Mouse (Mus musculus) c-Kit-positive CD71-negative TER-119-negative erythroid progenitor cells, embryonic 14.5 days (primary cell): ENCODE measurements around the gene Evi2.

Source experiments
- DNase-seq: peaks from one replicate; pipeline ENCODE4 v3.0.0-alpha.2; 2013; ENCODE audit warnings: low read depth

Evi2 gene

DNA sequence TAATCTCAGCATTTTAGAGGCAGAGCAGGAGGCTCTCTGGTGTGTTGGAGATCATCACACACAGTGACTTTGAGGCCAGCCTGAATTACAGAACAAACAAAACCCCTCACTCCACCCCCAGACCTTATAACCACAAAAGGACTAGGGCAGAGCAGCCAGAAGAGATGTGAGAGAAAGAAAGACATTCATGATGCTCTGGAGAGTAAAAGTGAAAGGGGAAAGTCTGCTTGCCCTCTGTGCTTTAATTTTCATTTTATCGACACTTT, 6.1 kb downstream of the Evi2 start:
- no peak for DNase-seq

DNA sequence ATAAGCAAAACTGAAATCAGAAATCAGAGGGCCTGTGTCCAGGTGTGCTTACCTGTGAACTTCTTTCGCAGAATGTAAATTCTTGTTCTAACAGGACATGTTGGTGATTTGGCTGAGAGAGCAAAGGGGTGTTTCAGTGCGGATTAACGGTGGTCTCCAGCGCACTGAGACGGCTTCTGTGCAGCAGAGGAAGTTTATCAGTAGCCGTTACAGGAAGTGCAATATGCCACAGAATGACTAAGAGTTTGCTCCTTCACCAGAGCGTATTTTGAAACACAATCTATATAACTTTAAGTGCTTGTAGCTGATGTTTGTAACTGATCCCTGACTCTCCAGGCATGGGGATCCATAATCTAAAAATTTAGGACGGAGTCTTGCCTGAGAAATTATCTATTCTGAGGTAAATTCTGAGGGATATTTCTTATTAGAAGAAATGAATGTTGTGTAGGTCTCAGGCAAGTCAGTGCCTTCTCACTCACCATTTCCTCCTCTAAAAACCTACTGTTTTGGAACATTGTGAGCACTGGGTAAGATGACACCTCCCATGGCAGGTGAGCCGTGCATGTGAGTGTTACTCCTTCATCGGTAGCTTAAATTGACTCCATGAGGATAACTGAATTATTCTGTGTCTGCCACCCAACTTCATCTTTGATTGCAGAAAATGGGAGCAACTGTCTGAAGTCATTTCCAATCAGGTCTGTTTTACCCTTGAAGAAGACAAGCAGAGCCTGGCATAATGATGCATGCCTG, 6.7 kb downstream of the Evi2 start, which contains the start of gene Evi2b:
Gene Evi2b, minus strand, starts transcription at position 203 of the 750 bp plus-strand sequence.
- DNase-seq: peak; percentile 54

DNA sequence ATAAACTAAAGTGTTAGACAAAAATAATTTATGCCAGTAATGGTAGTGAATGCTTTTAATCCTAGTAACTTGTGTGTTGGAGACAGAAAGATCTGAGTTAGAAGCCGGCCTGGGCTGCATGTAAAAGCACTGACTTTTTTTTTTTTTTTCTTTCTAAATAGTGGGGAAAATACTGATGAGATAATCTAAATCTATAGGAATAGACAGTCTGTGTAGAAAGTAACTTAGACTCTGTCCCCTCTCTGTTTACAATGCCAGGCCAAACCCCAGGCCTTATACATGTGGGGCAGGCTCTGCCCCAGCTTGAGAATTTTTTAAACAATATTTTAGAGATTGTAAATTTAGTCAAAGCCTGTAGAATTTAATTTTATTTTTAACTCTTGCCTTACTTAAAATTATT, 7.4 kb downstream of the Evi2 start:
- no peak for DNase-seq

DNA sequence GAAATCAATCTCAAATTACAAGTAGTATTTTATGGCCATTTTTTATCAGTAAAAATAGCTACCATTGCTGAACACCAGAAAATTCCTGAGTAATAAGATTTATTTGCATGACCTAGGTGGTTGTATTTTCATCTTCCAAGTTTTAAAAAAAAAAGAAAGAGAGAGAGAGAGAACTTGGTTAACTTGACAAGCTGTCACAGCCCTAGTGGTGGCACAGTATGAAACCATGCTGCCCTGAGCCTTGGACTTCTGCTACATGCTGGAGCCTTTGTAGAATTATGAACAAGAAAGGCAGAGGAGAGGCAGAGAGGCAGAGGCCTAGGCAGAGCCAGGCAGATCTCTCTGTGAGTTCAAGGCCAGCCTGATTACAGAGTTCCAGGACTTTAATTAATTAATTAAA, 8.5 kb downstream of the Evi2 start:
- DNase-seq: no peak

DNA sequence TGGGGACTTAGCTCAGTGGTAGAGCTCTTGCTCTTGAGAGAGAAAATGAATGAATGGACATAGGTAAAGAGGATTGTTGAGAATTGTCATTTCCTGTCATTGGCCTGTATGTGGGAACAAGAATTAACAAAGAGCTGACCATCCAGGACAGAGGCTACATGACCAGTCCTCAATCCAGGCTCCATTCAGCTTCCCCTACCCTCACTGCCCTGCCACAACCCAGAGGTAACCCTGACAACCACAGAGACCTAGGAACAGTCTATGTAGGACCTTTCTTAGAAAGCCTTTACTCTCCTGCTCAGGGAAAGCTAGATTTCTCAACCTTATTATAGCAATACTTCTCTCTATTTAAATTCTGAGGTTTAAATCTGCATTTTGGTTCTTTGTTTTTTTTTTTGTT, 9.6 kb downstream of the Evi2 start:
- no peak for DNase-seq

DNA sequence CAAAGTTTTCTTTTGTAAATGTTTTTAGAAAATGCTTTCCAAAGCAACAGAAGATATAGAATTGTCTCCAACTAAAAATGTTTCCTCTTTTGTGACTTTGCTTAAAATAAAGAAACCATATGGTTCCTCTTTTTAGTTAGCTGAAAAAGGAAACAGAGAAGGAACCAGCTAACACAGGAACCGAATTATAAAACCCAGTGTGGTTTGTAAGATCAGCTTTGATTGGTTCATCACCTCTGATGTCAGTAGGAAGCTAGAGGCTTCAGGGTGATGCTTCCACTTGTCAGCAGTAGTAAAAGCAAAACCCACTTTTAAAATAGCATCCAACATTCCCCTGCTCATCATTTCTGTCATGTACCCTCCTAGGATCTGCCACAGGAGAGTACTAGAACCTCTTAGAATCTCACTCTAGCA, 10.5 kb downstream of the Evi2 start:
- DNase-seq: peak; percentile 63

DNA sequence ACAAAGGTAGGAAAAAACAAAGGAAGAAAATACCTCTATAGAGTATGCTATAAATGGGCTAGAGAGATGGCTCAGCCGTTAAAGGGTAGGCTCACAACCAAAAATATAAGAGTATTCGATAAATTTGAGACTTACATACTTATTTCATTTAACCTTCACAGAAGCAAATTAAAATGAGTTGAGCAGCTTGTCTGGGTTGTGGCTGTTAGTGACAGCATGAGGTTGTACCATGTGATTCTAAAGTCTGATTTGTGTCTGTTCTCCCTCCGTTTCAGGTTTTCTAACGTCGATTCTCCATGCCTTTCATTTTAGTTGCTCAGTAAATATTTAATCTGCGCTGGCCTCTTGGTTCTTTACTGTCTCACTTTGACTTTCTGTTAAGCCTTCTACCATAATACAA, 11.1 kb downstream of the Evi2 start:
- no peak for DNase-seq

DNA sequence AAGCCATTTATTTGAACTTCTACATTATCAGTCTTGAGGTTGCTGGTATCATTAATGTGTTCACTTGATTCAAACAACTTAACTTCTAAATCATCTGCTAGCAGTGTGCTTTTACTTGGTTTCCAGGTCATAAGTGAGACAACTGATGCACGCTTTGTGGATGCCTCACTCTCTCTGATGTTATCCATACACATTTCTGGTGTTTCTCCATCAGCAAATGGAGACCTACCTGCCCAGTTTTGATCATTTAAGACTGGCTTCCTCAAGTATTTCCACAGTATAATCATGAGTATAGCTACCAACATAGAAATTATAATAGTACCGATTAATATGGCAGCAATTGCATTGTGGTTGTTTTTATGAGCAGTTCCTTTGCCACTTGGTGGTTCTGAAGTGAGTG, 14.6 kb downstream of the Evi2 start:
- DNase-seq: no peak

DNA sequence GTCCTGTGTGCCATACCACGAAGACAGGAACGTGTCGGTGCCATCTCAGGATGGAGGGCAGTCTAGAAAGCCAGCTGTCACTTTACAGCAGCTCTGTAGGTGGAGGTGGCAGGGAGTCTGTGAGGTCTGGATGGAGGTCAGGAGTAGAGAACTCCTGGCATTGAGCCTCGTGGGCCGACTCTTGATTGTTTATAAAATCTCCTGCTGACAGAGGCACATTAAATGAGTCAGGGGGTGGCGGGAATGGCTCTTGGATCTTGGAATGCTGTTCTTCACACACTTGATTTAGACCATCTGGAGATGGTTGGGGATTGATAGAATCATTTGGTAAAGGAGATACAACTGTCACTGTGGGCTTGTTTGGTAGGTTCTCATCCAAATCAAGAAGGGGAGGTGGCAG, 15.1 kb downstream of the Evi2 start:
- DNase-seq: no peak

DNA sequence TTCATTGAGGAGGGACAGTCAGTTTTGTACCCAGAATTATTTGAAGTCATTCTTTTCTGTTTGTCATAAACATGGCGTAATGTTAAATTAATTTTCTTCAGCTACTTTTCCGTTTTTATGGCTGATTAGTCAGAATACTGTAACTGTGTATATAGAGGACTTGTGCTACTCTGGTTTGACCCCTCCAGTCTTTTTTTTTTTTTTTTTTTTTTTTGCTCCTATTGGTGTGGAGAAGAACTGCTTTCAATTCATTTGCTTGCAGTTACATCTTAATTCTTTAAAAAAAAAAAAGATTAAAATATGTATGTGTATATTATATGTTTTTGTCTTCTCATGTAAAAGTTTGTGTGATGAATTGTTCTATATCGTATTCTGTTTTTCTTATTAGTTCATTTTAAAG, 18.4 kb downstream of the Evi2 start:
- no peak for DNase-seq

DNA sequence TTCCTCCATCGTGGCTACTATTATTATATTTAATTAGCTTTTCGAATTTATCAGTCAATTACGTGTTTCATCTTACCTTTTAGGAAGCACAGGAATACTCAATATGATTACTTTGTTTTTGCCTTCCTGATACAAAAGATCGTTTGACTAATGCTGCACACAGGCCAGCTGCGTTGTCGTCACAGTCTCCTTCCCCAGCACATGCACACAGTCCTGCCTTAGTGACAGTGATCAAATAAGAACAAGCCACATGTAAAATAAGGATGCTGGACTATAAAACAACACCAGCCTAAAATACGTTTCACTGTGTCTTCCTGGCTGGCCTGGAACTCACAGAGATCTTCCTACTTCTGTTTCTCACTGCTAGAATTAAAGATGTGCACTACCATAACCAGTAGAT, 25.9 kb downstream of the Evi2 start:
- no peak for DNase-seq

DNA sequence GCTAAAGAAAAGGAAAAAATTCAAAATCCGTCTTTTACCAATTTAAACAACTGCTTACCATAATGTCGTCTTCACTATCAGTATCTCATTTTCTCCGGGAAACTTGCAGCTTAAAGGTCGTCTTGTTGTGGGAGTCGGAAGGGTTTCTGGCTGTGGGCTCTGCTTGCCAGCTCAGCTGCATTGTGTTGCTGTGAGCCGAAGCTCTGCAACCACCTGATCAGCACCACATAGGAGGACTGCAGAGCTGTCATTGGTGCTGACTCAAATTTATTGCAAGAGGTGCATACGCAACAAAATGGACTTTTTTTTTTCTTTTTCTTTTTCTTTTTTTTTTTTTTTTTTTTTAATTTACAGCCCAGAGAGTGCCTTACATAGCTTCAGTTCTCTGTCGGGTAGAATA, 26.5 kb downstream of the Evi2 start, which contains the start of gene Omg:
Gene Omg, minus strand, starts transcription at position 240 of the 400 bp plus-strand sequence.
- no peak for DNase-seq

DNA sequence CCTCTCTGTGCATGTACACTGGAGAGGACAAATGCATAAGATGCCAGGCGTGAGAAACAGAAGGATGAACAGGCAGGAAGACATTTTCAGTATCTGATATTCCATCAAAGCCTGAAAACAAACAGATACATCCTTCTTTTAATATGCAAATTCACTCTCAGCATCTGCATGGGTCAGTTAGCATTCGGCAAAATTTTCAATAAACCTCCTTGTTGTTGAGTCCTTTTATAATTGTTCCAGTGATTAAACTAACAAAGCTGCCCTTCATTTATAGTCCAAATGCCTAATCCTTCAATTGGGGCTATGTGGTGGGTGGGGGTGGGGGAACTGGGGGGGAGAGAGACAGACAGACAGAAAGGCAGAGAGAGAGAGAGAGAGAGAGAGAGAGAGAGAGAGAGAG, 27.5 kb downstream of the Evi2 start:
- DNase-seq: no peak

DNA sequence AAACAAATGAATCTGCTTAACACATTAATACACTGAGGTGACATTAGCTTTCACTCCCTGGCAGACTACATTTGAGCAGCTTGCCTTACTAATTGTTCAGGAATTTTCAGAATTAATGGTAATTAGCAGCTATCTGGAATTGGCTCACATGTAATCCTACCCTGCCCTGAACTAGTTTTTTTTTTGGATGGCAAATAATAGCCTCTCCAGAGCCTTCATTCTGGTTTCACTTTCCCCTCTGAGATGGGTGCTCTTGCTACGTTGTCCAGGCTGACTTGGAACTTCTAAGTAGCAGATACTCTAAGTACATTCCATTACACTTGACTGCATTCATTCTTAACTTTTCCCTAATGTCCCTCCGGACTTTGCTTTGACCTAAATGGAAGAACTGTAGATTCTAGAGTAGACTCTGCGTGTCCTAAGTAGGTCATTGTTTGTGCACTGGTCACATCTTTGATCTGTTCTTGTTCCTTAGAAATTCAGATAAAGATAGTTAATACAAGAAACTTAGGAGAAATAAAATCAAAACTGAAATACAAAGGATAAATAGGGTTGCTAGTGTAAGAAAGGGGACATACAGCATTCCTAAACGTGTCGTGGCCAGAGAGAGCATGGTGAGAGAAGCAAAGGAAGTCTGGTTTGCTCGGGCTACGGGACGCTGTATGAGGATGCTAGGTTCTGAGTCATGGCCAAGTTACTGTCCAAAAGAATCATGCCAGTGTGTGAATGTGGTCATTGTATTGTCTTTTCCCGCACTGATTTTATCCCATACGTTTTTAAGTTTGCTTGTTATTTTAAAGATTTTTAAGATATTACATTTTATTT, 35.2 kb downstream of the Evi2 start:
- DNase-seq: no peak

DNA sequence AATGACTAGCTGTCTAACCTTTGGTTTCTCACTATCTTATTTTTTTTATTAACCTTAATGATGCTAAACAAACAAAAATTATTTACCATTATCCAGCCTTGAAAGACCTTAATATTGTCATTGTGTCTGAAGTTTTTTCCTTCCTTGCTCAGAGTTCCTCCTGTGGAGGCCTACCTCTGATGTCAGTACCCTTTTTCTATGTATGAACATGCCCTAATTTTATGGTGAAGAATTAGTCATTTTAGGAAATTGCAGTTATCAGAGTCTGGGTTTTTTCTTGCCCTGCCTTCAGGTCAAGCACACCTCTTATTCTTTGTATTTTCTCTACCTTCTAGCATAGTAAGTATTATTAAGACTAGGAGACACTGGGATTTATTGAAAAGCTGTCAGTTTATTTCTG, 45.7 kb downstream of the Evi2 start:
- DNase-seq: no peak

DNA sequence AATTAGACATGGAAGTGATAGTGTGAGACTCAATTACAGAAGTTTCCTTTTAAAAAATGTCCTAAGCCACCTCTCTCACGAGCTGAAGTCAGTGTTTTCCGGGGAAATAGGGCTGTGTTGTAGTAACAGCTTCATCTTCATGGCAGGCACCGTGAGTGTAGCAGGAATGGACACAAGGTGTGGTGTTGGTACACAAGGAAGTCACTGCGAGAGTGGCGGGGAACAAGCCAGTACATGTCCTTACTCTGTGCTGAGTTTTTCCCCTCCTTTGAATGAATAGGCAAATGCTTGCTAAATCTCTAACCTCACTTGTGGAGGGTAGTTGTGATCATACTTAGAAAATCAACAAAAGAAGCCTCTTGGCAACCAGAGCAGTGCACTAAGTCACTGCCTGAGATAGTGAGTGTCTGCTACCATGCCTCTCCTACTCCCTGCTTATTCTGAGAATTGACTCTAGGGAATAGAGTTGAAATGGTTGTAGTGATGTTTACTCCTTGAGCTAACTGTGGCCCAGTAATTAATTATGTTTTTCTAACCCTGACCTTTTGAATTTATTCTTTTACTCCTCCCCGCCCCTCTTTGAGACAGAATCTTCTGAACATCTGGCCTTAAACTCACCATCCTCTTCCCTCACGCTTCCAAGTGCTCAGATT, 46.4 kb downstream of the Evi2 start:
- DNase-seq: no peak

DNA sequence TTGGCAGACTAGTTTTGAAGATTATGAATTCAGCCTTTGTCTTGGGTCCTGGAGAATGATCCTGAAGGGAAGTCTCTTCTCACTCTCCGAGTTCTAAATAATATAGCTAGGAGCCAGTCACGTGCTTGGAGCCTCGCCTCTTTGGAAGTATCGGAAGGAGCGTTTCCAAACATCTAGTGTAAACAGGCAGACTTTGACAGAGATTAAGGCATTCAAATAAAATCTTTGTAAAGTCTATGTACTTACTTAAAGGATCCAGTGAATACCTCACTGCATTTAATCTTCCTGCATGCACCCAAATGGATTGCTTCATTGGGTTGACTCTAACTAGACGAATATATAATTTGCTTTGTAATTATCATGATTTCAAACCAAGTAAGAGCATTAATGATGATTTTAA, 47.0 kb downstream of the Evi2 start:
- no peak for DNase-seq

DNA sequence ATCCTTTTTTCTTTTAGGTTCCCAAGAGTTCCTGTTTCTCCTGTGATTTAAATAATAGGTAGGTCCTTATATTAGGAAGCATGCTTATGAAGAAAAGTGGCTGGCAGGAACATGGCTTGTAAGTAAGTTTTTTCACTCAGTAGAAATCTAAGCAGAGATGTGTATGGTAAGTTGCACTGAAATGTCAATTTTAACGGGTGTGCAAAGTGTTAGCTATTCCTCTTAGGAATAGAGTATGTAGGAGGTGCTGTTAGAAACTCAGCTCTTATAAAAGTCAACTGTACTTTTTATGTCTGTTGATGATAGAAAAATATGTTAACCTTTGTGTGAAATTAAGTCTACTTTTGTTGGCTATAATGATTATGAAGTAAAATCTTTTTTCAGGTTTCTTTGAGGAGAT, 62.3 kb downstream of the Evi2 start:
- no peak for DNase-seq
